Mouse (Mus musculus) frontal cortex, adult (tissue): ENCODE measurements around the gene Nfatc4.
A peak's percentile ranks its signal among the peaks of the same experiment; 100 is the strongest.

Source experiments
- ATAC-seq: cut with Nextera tagmentation; 2 replicates; pipeline ENCODE4 v1.9.2; 2017; ENCODE audit warnings: mild to moderate bottlenecking, moderate library complexity, mixed read lengths; ENCODE audit not compliant: low TSS enrichment

Nfatc4 gene

DNA sequence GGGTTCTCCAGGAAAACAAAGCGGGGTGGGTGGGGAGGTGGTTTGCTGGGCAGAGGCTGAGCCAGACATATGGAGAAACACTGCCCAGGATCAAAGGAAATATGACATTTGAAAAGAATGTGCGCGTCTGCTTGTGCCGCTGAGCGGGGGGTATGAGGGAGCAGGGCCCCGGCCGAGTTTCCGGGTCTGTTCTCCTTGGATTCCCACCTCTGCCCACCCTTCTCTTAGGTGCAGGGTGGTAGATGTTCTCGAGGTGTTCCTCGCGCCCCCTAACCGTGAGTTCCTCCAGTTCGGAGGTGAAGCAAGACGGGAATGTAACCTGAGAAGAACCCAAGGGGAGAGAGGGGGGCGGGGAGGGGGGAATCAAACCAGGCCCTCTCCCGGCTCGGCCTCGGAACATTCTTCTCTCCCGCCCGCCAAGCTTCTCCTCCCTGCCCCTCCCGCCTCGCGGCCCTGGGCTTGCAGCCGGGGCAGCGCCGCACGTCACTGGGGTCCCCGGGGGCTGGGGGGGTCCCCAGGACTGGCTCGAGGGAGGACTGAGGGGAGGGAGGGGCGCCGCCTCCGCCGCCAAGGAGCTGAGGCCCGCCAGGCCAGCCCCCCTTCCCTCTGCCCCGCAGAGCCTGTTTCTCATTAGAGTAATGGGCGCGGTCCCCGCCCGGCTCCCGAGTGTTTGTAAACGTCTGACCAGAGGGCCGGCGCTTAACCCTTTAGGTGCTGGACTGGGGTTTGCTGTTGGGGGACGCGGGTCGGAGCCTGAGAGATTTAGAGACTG is at the start of gene Nfatc4:
Gene Nfatc4, plus strand, starts transcription at position 154 of the 772 bp plus-strand sequence.
- ATAC-seq = no peak

DNA sequence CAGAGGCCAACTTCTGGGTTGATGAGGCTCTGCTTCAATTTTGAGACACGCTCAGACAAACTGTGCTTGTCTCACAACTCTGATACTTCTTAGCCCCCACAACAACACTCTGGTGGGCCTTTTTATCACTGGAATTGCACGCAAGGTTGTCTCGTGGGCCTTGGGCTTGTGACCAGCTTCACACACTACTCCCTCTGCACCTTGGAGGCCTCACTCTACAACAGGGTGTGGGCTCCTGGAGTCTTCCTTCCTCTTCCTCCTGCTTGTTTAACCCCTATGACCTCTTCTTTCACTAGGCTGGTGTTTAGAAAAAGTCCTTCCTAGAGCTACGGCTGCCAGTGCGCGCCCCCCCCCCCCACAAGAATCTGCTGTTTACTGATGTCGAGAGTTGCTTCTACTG is 46.2 kb upstream of the Nfatc4 start:
- ATAC-seq = no peak

DNA sequence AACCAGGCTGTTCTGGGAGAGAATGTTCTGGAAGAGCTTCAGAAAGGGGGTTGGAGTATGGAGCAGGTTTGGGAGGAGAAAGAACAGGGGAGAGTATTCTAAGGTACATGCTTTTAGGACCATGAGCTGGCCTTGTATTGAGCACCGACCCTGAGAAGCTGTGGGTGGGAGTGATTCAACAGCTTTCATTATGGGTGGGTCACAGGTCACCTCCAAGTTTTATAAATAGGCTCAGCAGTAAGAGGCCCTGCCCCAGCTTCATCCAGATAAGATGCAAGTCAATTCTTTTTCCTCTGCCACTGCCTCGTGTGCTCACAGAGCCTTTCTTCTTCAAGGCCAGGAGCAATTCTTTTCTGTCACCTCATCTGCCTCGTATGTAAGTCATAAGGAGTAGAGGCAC is 45.8 kb upstream of the Nfatc4 start:
- no peak for ATAC-seq

DNA sequence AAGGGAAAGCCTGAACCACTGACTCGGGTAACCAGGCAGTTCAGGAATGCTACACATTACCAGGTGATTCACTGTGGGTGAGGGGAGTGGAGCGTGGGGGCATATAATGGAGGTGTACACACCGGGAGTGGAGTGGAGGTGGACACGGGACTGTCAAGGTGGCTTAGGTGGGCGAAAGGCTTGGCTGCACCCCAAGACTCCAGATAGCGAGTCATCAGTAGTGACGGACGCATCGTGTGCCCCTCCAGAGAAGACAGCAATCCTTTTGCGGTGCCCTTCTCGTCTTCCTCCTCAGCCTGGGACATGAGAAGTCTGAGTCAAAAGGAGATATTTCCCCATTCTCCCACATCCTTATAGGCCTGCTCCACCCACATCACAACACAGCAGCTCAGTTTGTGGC is 45.1 kb upstream of the Nfatc4 start:
- ATAC-seq = no peak

DNA sequence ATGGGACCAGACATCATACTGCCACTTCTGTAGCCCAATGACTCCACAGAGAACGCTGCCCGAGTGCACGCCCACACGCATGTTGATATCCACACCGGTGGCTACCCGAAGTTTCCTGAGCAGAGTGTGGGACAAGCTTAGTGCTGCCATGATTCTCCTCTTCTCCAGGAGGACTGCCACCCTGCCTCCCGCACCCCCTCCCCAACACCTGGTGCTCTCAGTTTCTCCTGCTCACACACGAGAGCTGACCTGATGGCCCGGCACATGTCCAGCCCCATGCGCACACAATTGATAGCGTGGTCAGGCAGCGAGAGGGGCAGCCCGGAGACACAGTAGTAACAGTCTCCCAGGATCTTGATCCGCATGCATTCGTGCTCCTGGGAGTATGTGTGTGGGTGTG is 44.3 kb upstream of the Nfatc4 start:
- ATAC-seq = no peak

DNA sequence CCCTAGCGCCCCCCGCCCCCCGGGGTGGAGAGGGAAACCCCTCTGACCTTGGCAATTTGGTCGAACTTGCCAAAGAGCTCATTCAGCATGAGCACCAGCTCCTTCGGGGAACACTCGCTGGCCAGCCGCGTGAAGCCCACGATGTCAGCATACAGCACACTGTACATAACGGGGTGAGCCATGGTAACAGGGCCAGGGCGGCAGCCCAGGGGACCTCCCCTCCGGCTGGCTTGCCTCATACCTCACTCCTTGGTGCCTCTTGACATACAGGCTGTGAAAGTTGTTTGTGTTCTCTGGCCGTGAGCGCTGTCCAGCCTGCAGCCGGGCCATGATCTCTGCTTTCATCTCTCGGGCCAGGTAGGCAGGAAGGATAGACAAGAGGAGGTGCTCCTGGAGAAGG is 43.3 kb upstream of the Nfatc4 start:
- no peak for ATAC-seq

DNA sequence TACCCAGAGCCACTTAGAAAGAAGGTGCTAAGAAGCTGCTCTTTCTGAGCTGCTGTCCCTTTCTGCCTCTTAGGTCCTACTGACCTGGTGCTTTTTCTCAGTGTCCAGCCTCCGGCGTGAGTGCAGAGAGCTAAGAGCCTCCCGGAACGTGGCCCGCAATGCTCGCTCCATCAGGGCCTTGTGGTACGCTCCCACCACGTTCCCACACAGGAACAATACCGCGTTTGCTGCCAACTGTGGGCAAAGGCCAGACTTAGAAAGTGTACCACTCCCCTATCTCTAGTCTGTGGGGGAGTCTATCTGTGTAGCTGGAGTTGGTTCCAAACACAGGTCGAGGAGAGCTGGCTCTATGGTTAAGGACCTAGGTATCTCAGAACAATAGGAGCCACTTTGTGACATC is 42.2 kb upstream of the Nfatc4 start:
- ATAC-seq = no peak

DNA sequence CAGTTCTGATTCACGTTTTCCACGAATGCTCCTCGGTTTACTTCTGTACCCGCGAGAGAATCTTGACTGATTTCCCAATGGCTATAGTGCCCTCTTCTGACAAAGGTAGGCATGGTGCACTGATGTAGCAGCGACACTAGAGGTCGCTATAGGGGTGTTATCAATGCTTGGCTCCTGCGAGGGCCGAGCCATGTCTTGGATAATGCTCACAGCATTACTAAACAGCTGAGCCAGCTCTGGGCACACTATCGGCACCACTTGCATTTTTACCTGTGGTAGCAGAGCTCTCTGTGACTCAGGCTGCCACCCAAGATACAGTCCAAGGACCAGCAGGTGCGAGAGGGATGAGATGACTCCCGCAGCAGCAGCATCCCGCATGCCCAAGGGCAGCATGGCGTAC is 41.6 kb upstream of the Nfatc4 start:
- peak; percentile 93 for ATAC-seq

DNA sequence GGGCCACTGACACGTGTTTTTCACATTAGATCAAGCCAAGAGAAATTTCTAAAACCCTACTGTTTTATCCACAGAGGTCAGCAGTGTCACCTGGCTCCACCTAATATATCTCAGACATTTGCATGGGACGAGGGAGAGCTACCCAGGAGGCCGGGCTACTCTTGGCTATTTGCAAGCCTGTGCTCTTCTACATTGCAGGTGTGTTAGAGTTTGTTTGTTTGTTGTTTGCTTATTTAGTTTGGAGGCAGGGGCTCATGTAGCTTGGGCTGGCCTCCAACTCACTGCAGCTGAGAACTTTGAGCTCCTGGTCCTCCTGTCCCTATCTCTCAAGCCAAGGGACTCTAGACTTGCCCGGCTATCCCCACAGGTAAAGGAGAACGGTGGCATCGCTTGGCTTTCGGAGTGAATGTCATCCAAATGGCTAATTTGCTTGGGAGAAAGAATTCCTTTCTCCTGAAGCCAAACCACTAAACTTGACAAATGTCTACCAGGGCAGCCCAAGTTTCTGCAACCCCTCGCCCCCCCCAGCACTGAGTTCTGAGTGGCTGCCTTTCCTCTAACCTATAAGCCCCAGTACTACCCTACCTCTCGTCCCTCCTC is 40.5 kb upstream of the Nfatc4 start:
- ATAC-seq = no peak

DNA sequence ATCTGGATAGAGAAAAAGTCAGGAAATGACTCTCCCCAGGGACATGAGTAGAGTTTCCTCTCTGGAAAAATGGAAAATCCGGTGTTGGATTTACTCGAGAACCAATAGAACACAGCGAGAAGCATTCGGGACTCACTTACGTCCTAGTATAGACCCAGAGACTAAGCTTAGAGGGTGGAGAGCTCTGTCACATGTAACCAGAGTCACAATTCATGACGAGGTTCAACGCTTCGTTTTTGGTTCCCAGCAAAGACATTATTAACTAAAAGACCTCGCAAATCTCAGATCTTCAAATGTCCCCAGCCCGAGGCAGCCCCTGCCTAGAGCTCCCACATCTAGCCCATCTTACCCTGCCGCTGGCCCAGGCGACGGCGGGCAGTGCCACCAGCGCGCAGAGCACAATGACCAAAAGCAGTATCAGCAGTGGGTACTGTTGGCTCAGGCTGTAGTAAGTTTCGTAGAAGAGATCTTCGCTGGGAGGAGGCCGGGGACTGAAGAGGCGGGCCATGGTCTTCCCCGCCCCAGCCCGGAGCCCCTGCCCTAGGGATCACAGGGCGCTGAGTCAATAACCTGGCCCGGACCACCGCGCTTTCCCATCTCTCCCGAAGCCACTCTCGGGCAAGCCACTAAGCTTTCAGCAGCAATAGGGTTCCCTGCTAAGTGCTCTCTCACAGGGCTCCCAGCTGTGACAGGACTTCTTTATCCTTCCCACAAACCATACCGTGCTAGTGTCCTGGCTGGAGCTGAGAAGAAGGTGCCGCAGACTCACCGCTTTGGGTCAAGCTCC is 39.6 kb upstream of the Nfatc4 start:
- no peak for ATAC-seq

DNA sequence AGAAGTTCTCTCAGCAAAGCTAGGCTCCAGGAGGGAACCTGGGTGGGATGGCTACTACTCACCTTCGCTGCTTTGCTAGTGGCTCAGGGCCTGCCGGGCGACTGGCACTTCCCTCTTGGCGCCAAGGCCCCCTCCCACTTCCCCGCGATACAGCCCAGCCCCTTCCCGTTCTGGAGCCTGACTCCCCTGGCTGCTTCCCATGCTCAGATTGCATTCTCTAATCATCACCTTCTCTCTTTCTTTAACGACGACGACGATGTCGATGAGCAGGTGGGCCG is 39.0 kb upstream of the Nfatc4 start, which contains the start of gene Adcy4:
Gene Adcy4, minus strand, starts transcription at position 138 of the 278 bp plus-strand sequence.
- no peak for ATAC-seq

DNA sequence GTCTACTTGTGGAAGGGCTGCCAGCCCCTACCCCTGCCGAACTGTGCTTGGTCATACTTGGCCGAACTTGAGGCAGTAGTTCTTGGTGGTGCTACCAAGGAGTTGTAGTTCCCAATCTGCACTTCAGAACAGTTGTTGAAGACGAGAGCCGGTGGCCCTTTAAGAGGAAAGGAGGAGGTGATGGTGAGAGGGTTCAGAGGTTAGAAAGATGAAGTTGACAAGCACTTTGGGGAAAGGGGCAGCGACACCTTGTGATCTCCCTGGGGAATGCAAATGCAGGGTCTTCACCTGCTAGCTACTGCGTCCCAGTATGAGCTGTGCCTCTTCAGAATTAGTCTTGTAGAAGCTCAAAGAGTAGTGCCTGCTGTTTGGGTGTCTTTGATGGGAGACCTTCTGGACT is 37.7 kb upstream of the Nfatc4 start:
- ATAC-seq = no peak

DNA sequence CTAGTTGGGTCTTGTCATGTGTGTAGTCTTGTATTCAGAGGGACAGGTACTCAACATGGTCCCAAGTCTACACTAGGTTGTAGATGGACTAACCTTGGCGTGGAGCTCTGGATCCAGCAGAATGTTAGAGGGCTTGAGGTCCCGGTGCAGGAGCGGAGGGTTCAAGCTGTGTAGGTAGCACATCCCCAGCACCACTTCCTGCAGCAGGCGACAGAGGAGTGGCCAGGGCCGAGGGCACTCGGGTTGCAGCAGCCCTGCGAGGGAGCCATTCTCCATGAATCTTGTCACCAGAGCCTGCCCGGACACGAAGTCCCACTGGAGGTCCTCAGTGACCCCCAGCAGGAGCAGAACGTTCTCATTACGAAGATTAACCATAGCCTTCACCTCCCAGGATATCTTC is 35.2 kb upstream of the Nfatc4 start:
- ATAC-seq = no peak

DNA sequence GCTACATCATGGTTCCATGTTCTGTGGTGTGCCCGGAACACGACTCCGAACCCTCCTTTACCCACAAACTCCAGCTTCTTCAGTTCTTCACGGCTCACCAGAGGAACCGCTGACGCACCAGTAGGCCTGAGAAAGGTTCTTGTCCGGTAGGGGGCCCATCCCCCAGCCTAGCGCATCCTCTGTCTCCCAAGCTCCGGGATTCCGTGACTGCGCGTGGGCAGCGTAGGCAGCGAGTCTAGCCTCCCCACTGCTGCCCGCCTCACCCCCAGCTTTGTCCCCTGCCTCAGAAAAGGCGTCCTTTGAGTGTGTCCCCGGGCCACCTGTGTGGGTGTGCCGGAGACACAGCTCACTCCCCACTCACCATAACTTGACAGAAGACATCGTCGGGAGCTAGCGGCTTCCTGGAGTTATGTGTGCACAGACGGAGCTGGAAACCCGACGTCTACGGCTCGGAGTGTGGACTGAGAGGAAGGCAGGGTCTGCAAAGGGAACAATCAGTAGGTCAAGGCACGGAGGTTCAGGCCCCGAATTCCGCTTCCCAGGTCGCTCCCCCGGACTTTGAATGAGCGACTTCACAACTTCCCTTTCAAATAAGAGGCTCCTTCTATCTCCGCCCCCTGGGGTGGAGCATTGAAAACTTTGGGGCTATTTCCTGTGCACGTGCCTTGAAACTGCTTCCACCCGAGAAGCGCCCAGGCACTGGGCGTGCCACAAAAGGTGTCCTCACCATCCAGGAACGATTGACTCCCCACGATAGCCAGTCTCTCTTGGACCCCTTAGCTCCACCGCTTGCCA is 34.5 kb upstream of the Nfatc4 start, which contains the start of gene Ripk3:
Gene Ripk3, minus strand, starts transcription at position 610 of the 795 bp plus-strand sequence.
- no peak for ATAC-seq

DNA sequence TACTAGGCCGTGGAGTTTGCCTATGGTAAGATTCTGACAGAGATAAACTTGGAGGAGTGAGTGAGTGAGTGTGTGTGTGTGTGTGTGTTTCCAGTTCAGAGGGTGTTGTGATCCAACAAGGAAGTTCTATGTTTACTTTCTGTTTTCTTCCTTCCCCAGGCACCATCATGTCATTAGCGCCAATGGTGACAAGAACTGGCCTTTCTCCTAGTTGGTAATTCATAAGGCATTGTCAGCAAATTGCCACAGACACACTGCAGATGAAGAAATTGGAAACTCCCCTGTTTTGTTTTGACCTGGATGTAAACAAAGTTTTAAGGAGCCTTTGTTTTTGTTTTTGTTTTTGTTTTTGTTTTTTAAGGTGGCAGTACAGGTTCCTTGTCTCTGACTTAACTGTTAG is 29.5 kb upstream of the Nfatc4 start:
- no peak for ATAC-seq

DNA sequence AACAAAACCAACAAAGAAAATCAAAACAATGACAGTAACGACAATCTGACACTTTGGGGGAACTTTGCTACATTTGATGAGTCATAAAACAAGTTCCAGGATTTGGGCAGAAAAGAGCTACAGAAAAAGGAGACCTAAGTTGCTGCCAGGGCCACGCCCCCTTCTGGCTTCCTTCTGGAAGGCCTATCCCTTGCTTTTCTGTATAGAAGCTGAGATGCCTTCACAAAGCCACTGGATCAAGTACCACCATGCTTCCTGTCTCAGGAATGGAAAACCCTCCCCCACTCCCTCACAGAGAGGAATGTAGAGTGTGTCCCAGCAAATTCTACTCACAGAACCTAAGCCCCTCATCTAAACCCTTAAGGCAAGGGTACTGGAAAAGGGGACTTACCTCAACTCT is 29.0 kb upstream of the Nfatc4 start:
- ATAC-seq = no peak

DNA sequence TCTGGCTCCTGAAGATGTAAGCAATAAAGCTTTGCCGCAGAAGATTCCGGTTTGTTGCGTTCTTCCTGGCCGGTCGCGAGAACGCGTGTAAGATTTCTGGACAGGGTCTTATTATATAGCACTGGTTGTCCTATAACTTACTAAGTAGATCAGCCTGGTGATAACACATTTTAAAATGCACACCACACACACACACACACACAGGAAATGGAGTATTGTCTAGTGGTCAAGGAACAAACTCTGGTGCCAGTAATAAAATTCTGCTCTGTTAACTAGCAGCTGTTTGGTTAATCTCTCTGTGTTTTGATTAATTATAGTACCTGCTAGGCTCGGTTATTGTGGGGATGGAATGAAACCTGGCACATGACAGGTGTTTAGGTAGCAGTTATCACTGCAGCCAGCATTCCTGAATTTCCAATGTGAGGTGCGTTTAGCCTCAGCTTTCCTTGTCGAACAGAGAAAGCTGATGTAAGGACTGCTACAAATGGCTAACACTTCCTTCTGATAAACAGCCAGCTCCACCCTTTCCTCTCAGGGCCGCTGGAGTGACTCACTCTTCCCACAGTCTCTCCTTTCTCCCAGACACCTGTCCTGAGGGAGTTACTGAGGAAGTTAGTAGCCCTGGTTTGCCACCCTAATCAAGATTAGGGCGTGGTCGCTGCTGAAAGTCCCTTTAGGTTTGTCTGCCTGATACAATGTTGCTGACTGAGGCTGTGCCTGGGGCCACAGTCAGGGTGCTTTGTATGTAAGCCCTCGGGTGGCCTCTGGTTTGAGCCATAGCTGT is 27.4 kb upstream of the Nfatc4 start:
- no peak for ATAC-seq

DNA sequence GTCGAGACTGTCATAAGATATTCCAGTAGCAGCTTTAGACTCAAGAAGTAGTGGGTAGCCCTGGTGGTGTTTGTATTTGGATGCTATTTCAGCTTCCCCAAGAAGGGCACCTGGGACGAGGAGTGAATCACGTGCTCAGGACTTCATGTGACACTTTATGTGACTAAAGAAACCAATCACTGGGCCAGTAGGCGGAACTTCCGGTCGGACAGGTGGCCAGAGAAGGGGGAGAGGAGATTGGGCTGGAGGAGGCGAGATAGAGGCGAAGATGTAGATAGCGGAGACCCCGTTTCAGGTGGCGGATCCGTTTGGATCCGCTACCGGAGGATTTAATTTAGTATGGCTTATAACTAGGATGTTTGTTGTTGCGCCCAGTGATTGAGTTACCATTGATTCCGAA is 8.1 kb upstream of the Nfatc4 start:
- no peak for ATAC-seq

DNA sequence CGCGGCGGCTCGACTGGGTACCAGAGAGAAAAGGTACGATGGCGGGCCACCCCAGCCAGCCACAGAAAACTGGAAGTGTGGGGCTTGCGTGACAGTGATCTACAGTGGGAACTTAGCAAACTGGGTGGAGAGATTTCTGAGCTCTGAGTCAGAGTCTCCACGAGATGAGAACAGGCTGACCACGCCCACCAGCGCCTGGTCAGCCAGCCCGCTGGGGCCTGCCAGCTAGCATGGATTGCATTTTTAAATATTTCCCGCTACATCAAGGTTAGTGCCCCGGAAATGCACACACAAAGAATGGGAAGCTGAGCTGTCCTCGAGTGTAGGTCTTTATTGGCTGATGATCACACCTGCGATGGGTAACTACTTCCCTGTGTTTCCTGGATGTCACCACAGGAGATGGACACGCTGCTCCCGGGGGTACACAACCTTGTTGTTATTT is 7.6 kb upstream of the Nfatc4 start:
- ATAC-seq = no peak

DNA sequence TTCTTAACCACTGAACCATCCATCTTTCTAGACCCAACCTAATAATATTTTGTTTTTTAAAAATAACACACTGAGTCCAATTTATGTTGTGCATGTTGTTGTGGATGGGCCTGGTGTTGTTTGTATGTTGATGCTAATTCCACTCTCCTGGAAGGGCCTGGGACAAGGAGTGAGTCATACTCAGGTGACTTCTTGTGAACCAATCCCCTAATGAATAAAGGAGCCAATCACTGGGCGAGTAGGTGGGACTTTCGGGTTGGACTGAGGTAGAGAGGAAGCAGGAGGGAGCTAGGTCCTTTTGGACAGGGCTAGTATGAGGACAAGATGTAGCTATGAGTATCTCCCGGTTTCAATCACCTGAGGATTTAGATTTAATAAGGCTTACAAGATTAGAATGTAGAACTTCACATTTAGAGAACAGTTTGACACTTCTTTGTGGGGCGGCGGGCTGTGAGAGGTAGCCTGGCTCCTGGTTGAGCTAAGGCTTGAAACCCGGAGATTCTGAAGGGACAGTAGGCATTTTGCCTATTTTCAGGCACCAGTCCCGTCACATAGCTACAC is 3.0 kb upstream of the Nfatc4 start:
- no peak for ATAC-seq

DNA sequence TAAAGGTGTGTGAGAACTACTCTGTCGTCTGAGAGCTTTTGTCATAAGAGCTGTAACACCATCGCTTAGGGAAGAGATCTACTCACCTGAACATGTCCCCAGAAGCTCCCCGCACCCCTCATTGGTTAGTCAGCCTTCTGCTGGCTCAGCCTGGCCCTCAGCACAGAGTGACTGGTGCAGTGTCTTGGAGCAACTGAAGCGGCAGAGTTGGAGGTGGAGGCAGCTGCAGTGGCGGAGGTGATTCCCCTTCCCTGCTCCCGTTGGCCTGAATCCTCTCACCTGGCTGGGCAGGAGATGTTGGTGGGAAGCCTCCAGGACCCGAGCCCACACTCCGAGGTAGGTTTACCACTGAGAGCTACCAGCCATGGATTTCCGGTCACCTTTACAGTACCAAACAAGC is 2.4 kb upstream of the Nfatc4 start:
- no peak for ATAC-seq
